Mouse (Mus musculus) urinary bladder, postnatal 10 days (tissue): ENCODE measurements around the gene Ccdc116.

ENCODE experiments used
- DNase-seq: peaks from one replicate; pipeline ENCODE4 v3.0.0; 2022; ENCODE audit warnings: low spot score

The Ccdc116 gene

GRCm38 (mm10) chr16:17131191-17132088 is 15.6 kb downstream of the Ccdc116 start:
- DNase-seq = no peak

- DNase-seq = no peak
Observed at GRCm38 (mm10) chr16:17127292-17127691, 19.7 kb downstream of the Ccdc116 start.

- DNase-seq = no peak
Observed at GRCm38 (mm10) chr16:17124871-17125520, 22.0 kb downstream of the Ccdc116 start, which contains the start of gene 2610318N02Rik. 2610318N02Rik (minus strand) TSS chr16:17125167.

- no peak for DNase-seq
Observed at GRCm38 (mm10) chr16:17124119-17124870, 22.7 kb downstream of the Ccdc116 start.

- no peak for DNase-seq
Observed at GRCm38 (mm10) chr16:17121569-17121968, 25.5 kb downstream of the Ccdc116 start.

GRCm38 (mm10) chr16:17117309-17117799 is 29.7 kb downstream of the Ccdc116 start:
- no peak for DNase-seq

- no peak for DNase-seq
Observed at GRCm38 (mm10) chr16:17110771-17111743, 36.0 kb downstream of the Ccdc116 start, which contains the start of gene Ppil2. Ppil2 (minus strand) TSS chr16:17111257.

- DNase-seq = no peak
Observed at GRCm38 (mm10) chr16:17104600-17104999, 42.4 kb downstream of the Ccdc116 start.

- no peak for DNase-seq
Observed at GRCm38 (mm10) chr16:17102630-17103220, 44.3 kb downstream of the Ccdc116 start.

GRCm38 (mm10) chr16:17096938-17097337 is 50.1 kb downstream of the Ccdc116 start:
- no peak for DNase-seq
